Mouse (Mus musculus) embryonic facial prominence, embryonic 10.5 days (tissue): Measurements from ENCODE around the gene Ssbp2. TPM values are rescaled to one million over a fixed set of nuclear protein-coding genes. Genes with fewer than 3 reads are reported as not detected.

ENCODE experiments used
- DNase-seq: peaks from one replicate; pipeline ENCODE4 v3.0.0-alpha.2; 2017; ENCODE audit warnings: low spot score
- H3K27ac ChIP-seq: fragments of 300-500 bp; sonication (generic); replicated peaks from 2 replicates; pipeline ENCODE4 v1.5.1; 2016; ENCODE audit warnings: mild to moderate bottlenecking
- H3K27me3 ChIP-seq: fragments of 300-500 bp; sonication (generic); replicated peaks from 2 replicates; pipeline ENCODE4 v1.6.1; 2016; ENCODE audit warnings: low read depth, mild to moderate bottlenecking; ENCODE audit not compliant: poor library complexity, severe bottlenecking
- H3K36me3 ChIP-seq: fragments of 300-500 bp; sonication (generic); replicated peaks from 2 replicates; pipeline ENCODE4 v1.6.1; 2016; ENCODE audit warnings: mild to moderate bottlenecking, moderate library complexity
- H3K4me1 ChIP-seq: fragments of 300-500 bp; sonication (generic); 2 replicates; pipeline ENCODE4 v1.6.1; 2016
- H3K4me3 ChIP-seq: fragments of 300-500 bp; sonication (generic); 2 replicates; pipeline ENCODE4 v1.5.1; 2016; ENCODE audit warnings: mild to moderate bottlenecking, moderate library complexity
- H3K9me3 ChIP-seq: fragments of 300-500 bp; sonication (generic); 2 replicates; pipeline ENCODE4 v1.6.1; 2016; ENCODE audit warnings: mild to moderate bottlenecking
- WGBS: fragments of 180-500 bp; shearing (Covaris S2); methylation state at CpG from one replicate; pipeline ENCODE4 v1.1.7; 2016; 5-methylcytosine and 5-hydroxymethylcytosine counted together
- polyA plus RNA-seq: library from polyadenylated mRNA; unstranded; fragments of >200 nt; fragmentation: Nextera tagmentation; extraction: Ambion mirVana; gene quantifications from 2 replicates; pipeline ENCODE4 v1.2.1, GENCODE M21; 2016

Ssbp2 gene
- polyA plus RNA-seq, 1 experiment from 2014 or later = 160 TPM

DNA sequence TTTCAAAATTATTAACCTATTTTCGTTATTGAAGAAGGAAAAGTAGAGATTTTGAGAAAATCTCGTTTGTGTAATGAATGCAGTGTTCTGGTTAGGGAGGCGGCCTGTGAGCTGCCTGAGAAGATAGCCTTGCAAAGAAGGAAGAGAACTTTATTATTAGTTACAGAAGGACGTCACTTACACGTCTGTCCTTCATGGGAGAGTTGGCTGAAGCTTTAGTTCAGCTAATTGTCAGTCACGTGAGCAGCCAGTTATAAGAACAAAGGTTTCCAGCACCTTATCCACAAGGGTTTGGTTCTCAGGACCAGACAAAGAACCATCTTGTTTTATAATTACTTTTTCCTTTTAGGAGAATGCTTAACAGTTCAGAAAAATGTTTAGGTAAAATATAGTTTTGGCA is 104.0 kb downstream of the Ssbp2 start:
- 78% methylated on average over 6 of the region's 6 CpGs for WGBS
- Histone ChIP-seq H3K9me3 (no peaks in the 10 kb centered on the region), H3K27ac (no peak overlapping the region), H3K36me3 (peaks cover 11% of the 10 kb centered on the region), H3K4me1 (no peaks in the 10 kb centered on the region), H3K4me3 (no peak overlapping the region), H3K27me3 (no peaks in the 10 kb centered on the region)
- DNase-seq = no peak

- DNase-seq = no peak
- WGBS = 87% methylated on average over 6 of the region's 6 CpGs
- H3K9me3 ChIP-seq = no peaks in the 10 kb centered on the region
- no peak overlapping the region for H3K27ac ChIP-seq
- H3K36me3 ChIP-seq = peaks cover 13% of the 10 kb centered on the region
- H3K27me3 ChIP-seq = no peaks in the 10 kb centered on the region
- no peak overlapping the region for H3K4me3 ChIP-seq
- no peaks in the 10 kb centered on the region for H3K4me1 ChIP-seq
Measured at GRCm38 (mm10) chr13:91564755-91565154, 104.7 kb downstream of the Ssbp2 start.

DNA sequence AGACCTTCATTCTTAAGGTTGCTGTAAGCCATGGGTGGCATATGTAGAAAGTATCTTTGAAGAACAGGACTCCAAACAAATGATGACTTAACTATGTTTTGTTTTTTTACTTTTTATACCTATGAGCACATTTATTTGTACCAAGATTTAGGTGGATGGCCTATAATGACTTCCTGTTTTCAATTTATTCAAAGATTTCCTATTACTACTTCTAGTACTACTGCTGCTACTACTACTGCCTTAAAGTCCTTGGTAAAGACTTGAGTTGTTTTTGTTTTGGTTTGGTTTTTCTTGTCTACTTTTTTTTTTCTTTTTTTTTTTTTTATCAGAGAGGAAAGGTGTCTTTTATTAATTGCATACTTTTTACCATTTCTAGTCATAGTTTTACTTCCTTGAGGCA is 121.4 kb downstream of the Ssbp2 start:
- Histone ChIP-seq H3K4me1 (0 out of 2 replicates have a peak, but pooled peaks cover 5% of the 10 kb centered on the region), H3K27ac (no peak overlapping the region), H3K4me3 (no peak overlapping the region), H3K36me3 (no peaks in the 10 kb centered on the region), H3K9me3 (no peaks in the 10 kb centered on the region), H3K27me3 (no peaks in the 10 kb centered on the region)
- no peak for DNase-seq

DNA sequence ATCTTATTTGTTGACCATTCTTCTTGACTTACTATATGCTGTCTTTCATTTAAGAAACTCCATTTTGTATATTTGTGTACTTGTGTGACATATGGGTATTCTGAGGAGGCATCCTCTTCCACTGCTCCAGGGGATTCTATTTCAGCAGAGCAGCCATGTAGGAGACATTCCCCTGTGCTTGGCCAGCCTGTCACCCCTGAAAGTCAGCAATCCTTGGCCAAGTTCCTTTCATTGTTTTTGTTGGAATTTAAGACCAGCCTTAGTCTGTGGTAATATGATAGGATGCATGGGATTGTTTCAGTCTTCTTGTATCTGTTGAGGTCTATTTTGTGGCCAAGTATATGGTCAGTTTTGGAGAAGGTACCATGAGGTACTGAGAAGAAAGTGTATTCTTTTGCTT is 122.1 kb downstream of the Ssbp2 start:
- H3K9me3 ChIP-seq = no peaks in the 10 kb centered on the region
- H3K27me3 ChIP-seq = no peaks in the 10 kb centered on the region
- no peak overlapping the region for H3K27ac ChIP-seq
- no peak for DNase-seq
- H3K4me1 ChIP-seq = 0 out of 2 replicates have a peak, but pooled peaks cover 5% of the 10 kb centered on the region
- H3K36me3 ChIP-seq = no peaks in the 10 kb centered on the region
- H3K4me3 ChIP-seq = no peak overlapping the region

- WGBS = 72% methylated on average over 5 of the region's 5 CpGs
- Histone ChIP-seq H3K4me3 (no peak overlapping the region), H3K27ac (no peak overlapping the region), H3K9me3 (no peaks in the 10 kb centered on the region), H3K27me3 (no peaks in the 10 kb centered on the region), H3K4me1 (0 out of 2 replicates have a peak, but pooled peaks cover 5% of the 10 kb centered on the region), H3K36me3 (no peaks in the 10 kb centered on the region)
- no peak for DNase-seq
Measured at GRCm38 (mm10) chr13:91586368-91586767, 126.3 kb downstream of the Ssbp2 start.

- H3K27ac ChIP-seq = no peak overlapping the region
- H3K27me3 ChIP-seq = no peaks in the 10 kb centered on the region
- 63% methylated on average over 2 of the region's 2 CpGs for WGBS
- no peak overlapping the region for H3K4me3 ChIP-seq
- H3K4me1 ChIP-seq = no peaks in the 10 kb centered on the region
- no peak for DNase-seq
- H3K9me3 ChIP-seq = no peaks in the 10 kb centered on the region
- H3K36me3 ChIP-seq = no peaks in the 10 kb centered on the region
Measured at GRCm38 (mm10) chr13:91588475-91588874, 128.4 kb downstream of the Ssbp2 start.

DNA sequence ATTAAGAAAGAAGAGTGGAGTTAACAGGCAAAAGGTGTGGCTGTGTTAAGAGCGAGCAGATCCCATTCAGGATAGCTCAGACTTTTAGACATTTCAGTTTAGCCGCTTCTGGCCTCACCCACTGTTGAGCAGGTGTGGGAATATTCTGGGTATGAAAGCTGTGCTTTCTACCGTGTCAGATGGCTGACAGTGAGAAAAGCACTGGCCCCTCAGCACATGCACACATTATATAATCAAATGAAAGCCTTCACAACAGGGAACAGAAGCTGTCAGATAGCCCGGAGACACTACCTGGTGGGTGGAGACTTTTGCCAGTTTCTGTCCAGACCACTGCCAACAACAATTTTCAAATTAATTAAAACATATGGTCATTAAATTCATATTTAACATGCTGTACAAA is 131.8 kb downstream of the Ssbp2 start:
- WGBS = 83% methylated on average over 4 of the region's 4 CpGs
- Histone ChIP-seq H3K4me3 (no peak overlapping the region), H3K36me3 (no peaks in the 10 kb centered on the region), H3K9me3 (no peaks in the 10 kb centered on the region), H3K4me1 (no peaks in the 10 kb centered on the region), H3K27ac (no peak overlapping the region), H3K27me3 (no peaks in the 10 kb centered on the region)
- no peak for DNase-seq

GRCm38 (mm10) chr13:91595284-91595683 is 135.2 kb downstream of the Ssbp2 start:
- WGBS = 92% methylated on average over 1 of the region's 1 CpGs
- H3K9me3 ChIP-seq = no peaks in the 10 kb centered on the region
- DNase-seq = no peak
- H3K4me1 ChIP-seq = no peaks in the 10 kb centered on the region
- H3K36me3 ChIP-seq = no peaks in the 10 kb centered on the region
- H3K4me3 ChIP-seq = no peak overlapping the region
- H3K27ac ChIP-seq = no peak overlapping the region
- H3K27me3 ChIP-seq = no peaks in the 10 kb centered on the region

GRCm38 (mm10) chr13:91599594-91599993 is 139.5 kb downstream of the Ssbp2 start:
- no peaks in the 10 kb centered on the region for H3K27me3 ChIP-seq
- no peak overlapping the region for H3K27ac ChIP-seq
- 89% methylated on average over 3 of the region's 3 CpGs for WGBS
- H3K9me3 ChIP-seq = no peaks in the 10 kb centered on the region
- H3K36me3 ChIP-seq = peaks cover 9% of the 10 kb centered on the region; the same call in 1 of the 2 replicates
- no peaks in the 10 kb centered on the region for H3K4me1 ChIP-seq
- no peak for DNase-seq
- no peak overlapping the region for H3K4me3 ChIP-seq

- no peaks in the 10 kb centered on the region for H3K9me3 ChIP-seq
- no peaks in the 10 kb centered on the region for H3K27me3 ChIP-seq
- WGBS = 88% methylated on average over 7 of the region's 7 CpGs
- no peak for DNase-seq
- H3K4me3 ChIP-seq = no peak overlapping the region
- H3K4me1 ChIP-seq = no peaks in the 10 kb centered on the region
- H3K36me3 ChIP-seq = peaks cover 9% of the 10 kb centered on the region; the same call in 1 of the 2 replicates
- no peak overlapping the region for H3K27ac ChIP-seq
Measured at GRCm38 (mm10) chr13:91605043-91605840, 145.2 kb downstream of the Ssbp2 start.

DNA sequence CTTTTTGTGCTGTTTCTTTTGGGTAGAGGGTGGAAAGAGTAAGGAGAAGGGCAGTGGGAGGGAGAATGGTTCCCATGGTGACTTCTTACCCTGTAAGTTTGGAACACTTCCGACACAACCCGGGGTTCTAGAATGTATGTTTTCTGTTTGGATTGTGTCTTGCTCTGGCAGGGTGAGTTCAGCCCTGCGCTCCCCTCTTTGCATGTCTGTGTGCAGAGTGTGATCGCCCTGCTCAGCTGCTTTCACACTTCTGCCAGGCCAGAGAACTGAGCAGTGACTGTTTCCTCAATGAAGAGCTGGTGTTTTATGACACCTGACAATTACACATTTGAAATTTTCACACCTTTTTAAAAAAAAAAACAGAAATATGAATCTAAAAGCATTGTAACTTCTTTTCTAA is 150.5 kb downstream of the Ssbp2 start:
- no peak overlapping the region for H3K27ac ChIP-seq
- H3K27me3 ChIP-seq = no peaks in the 10 kb centered on the region
- 85% methylated on average over 4 of the region's 4 CpGs for WGBS
- H3K36me3 ChIP-seq = no peaks in the 10 kb centered on the region; the same call in 1 of the 2 replicates
- no peaks in the 10 kb centered on the region for H3K9me3 ChIP-seq
- H3K4me3 ChIP-seq = no peak overlapping the region
- H3K4me1 ChIP-seq = no peaks in the 10 kb centered on the region
- DNase-seq = no peak

DNA sequence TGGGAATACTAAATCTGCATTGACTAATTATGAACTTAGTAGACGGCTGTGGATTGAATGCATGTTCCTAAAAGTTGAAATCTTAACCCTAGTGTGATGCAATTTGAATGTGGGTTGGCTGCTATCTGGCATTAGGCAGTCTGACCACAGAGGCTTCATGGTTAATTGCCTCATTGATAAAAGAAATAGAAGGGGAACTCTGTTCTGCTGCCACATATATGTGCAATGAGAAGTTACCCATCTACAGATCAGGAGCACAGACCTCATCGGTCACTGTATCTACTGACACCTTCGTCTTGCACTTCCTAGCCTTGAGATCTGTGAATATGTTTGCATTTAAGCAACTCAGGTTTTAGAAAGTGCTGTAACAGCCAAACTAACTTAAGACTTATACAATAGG is 151.8 kb downstream of the Ssbp2 start:
- Histone ChIP-seq H3K4me1 (no peaks in the 10 kb centered on the region), H3K4me3 (no peak overlapping the region), H3K9me3 (no peaks in the 10 kb centered on the region), H3K36me3 (no peaks in the 10 kb centered on the region; the same call in 1 of the 2 replicates), H3K27ac (no peak overlapping the region), H3K27me3 (no peaks in the 10 kb centered on the region)
- DNase-seq = no peak
- WGBS = 91% methylated on average over 3 of the region's 3 CpGs

- no peaks in the 10 kb centered on the region for H3K4me1 ChIP-seq
- no peak overlapping the region for H3K4me3 ChIP-seq
- WGBS = 95% methylated on average over 4 of the region's 4 CpGs
- H3K27ac ChIP-seq = no peak overlapping the region
- H3K27me3 ChIP-seq = no peaks in the 10 kb centered on the region
- DNase-seq = no peak
- H3K9me3 ChIP-seq = no peaks in the 10 kb centered on the region
- H3K36me3 ChIP-seq = no peaks in the 10 kb centered on the region; the same call in 1 of the 2 replicates
Measured at GRCm38 (mm10) chr13:91612578-91612977, 152.5 kb downstream of the Ssbp2 start.
